ENCODE assay signal across 8 mouse cellular contexts in the genomic region with DNA sequence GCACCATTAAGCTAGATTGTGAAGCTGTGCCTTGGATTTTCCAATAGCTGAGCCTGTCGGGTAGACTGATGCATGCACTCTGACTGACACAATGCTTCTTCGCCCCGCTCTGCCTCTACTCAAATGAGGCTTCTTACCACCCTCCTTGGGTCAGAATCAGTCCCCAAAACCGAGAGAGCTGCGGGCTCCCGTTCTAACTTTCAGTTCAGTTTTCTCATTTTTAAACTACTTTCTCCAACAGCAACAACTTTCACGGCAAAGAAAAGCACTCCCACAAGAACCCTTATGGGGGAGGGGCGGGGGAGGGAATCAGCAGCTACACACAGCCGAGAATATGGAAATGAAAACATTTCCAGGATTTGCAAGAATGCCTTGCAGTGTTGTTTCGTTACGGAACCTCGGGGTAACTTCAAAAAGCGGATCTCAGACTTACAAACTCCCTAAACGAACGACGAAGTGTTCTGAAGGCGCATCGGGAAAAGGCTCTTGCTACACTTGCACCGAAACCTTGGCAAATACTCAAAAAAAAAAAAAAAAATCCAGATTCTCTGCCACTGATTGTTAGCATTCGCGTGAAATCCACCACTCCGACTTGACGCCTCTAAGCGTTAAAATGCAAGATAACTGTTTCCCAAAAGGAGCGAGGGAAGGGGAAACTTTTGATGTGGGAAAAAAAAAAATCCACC. TPM values are rescaled to one million over a fixed set of nuclear protein-coding genes. Genes with fewer than 3 reads are reported as not detected.
DNase-seq lines count a peak whose midpoint lies in the region; ATAC-seq and TF ChIP-seq lines count a peak whose summit lies in the region.

No protein-coding gene starts in this region.

- H3K4me2 ChIP-seq in hindbrain, embryonic 14.5 days (replicated peaks): peak overlapping the region; percentile 82
- peak overlapping the region; percentile 88 for H3K4me2 ChIP-seq in liver, embryonic 11.5 days
- H3K4me2 ChIP-seq in myocyte (ENCODE audit: low read depth): peak overlapping the region; percentile 60

- no peaks in the 10 kb centered on the region for H3K9me3 ChIP-seq in hindbrain, embryonic 14.5 days (ENCODE audit: control insufficient read depth, low read length)
- H3K9me3 ChIP-seq in liver, embryonic 11.5 days (ENCODE audit: control insufficient read depth, low read length): no peaks in the 10 kb centered on the region

- under 1% methylated on average over 25 of the region's 25 CpGs for WGBS in hindbrain, embryonic 14.5 days
- WGBS in liver, embryonic 11.5 days: under 1% methylated on average over 25 of the region's 25 CpGs

- peaks cover 53% of the 10 kb centered on the region for H3K79me2 ChIP-seq in myocyte (ENCODE audit: control insufficient read depth, insufficient read depth)

- peak overlapping the region; percentile 79 for H3K4me3 ChIP-seq in layer of hippocampus, adult 2 months
- H3K4me3 ChIP-seq in embryonic fibroblast, embryonic 13.5 days (ENCODE audit: insufficient read depth, low read length): peak overlapping the region; percentile 96
- peak overlapping the region; percentile 99 for H3K4me3 ChIP-seq in hindbrain, embryonic 14.5 days (replicated peaks; ENCODE audit: low read length)
- peak overlapping the region; percentile 89 for H3K4me3 ChIP-seq in liver, embryonic 11.5 days (ENCODE audit: low read depth, low read length)
- peak overlapping the region; percentile 57 for H3K4me3 ChIP-seq in myocyte

- H3K4me1 ChIP-seq in embryonic fibroblast, embryonic 13.5 days (ENCODE audit: control insufficient read depth, insufficient read depth, low read length): peaks cover 2% of the 10 kb centered on the region; the same call in 1 of the 2 replicates
- peaks cover 21% of the 10 kb centered on the region for H3K4me1 ChIP-seq in hindbrain, embryonic 14.5 days (replicated peaks; ENCODE audit: control insufficient read depth, insufficient read depth, low read length)
- peaks cover 31% of the 10 kb centered on the region for H3K4me1 ChIP-seq in liver, embryonic 11.5 days (replicated peaks; ENCODE audit: control insufficient read depth, insufficient read depth, low read length)

- no peak for DNase-seq in layer of hippocampus, adult 2 months (ENCODE audit: low spot score in 2 of 2)
- DNase-seq in layer of hippocampus, adult 9-10 months (ENCODE audit: low spot score): no peak
- peak; percentile 74 for DNase-seq in adipocyte (ENCODE audit: low spot score)
- DNase-seq in hindbrain, embryonic 14.5 days (ENCODE audit: low spot score): peak; percentile 61
- peak; percentile 52 for DNase-seq in liver, embryonic 11.5 days (ENCODE audit: low spot score)
- DNase-seq in urinary bladder, postnatal 10 days (ENCODE audit: low spot score): no peak

- peak overlapping the region; percentile 92 for H3K9ac ChIP-seq in hindbrain, embryonic 14.5 days
- H3K9ac ChIP-seq in liver, embryonic 11.5 days (ENCODE audit: low read depth, low read length): peak overlapping the region; percentile 98

- ATAC-seq in hindbrain, embryonic 14.5 days (ENCODE audit: low FRiP score): no peak
- no peak for ATAC-seq in liver, embryonic 11.5 days (replicated peaks; ENCODE audit: low FRiP score)

- peaks cover 12% of the 10 kb centered on the region for H3K36me3 ChIP-seq in hindbrain, embryonic 14.5 days (replicated peaks; ENCODE audit: control insufficient read depth, insufficient read depth)
- H3K36me3 ChIP-seq in liver, embryonic 11.5 days (ENCODE audit: control insufficient read depth, insufficient read depth, low read length): peaks cover 13% of the 10 kb centered on the region
- H3K36me3 ChIP-seq in myocyte (ENCODE audit: control insufficient read depth, insufficient read depth): peaks cover 8% of the 10 kb centered on the region

- TF ChIP-seq CTCF in layer of hippocampus, adult 2 months (conservative IDR thresholded peaks at IDR 0.05): no peak
- no peak for TF ChIP-seq CTCF in embryonic fibroblast, embryonic 13.5 days (IDR thresholded peaks at IDR 0.05; ENCODE audit: borderline replicate concordance, insufficient read depth, low read length)

- H3ac ChIP-seq in myocyte (ENCODE audit: control insufficient read depth, insufficient read length): peak overlapping the region; percentile 74

- peak overlapping the region; percentile 95 for H3K27ac ChIP-seq in layer of hippocampus, adult 2 months
- H3K27ac ChIP-seq in embryonic fibroblast, embryonic 13.5 days (ENCODE audit: insufficient read depth, low read length): peak overlapping the region; percentile 82
- H3K27ac ChIP-seq in hindbrain, embryonic 14.5 days: peak overlapping the region; percentile 98
- H3K27ac ChIP-seq in liver, embryonic 11.5 days (ENCODE audit: low read depth, low read length): peak overlapping the region; percentile 100

- 0 out of 2 replicates have a peak, but pooled peaks have one; percentile 20 for TF ChIP-seq POLR2A in embryonic fibroblast, embryonic 13.5 days (IDR thresholded peaks at IDR 0.05; ENCODE audit: low read depth, low read length)
- no peak for TF ChIP-seq POLR2A in myocyte (IDR thresholded peaks at IDR 0.05; ENCODE audit: insufficient read length, low read depth)

- no peaks in the 10 kb centered on the region for H3K27me3 ChIP-seq in hindbrain, embryonic 14.5 days (ENCODE audit: control insufficient read depth, insufficient read depth, low read length)
- no peaks in the 10 kb centered on the region for H3K27me3 ChIP-seq in liver, embryonic 11.5 days (replicated peaks; ENCODE audit: control insufficient read depth, insufficient read depth, low read length)
- no peaks in the 10 kb centered on the region for H3K27me3 ChIP-seq in myocyte (ENCODE audit: control insufficient read depth, insufficient read depth, insufficient read length)

TF ChIP-seq in myocyte, 11 proteins besides CTCF, POLR2A, EP300 and RAD21:
- no peak for TF ChIP-seq USF1 (IDR thresholded peaks at IDR 0.05; ENCODE audit: low read depth)
- TF ChIP-seq MYOD1 (IDR thresholded peaks at IDR 0.05; ENCODE audit: control insufficient read depth in 1 of 3, insufficient read length in 2 of 3, low read depth in 2 of 3): no peak
- TF ChIP-seq E2F4 (IDR thresholded peaks at IDR 0.05; ENCODE audit: insufficient read depth): no peak

RNA-seq across cellular contexts. Expression of a gene that starts 1.0 kb away (rescaled TPM):
- total RNA-seq in layer of hippocampus, adult 2 months (2021): 10 to 100 TPM; 48.3 to 50.0 TPM
- 85.5 and 157 TPM in 2 replicates for polyA plus RNA-seq in embryonic fibroblast, embryonic 13.5 days (2011; ENCODE audit: insufficient read length, low read depth, missing spikeins)
- polyA plus RNA-seq in hindbrain, embryonic 14.5 days (2014; fragmentation: Nextera tagmentation; extraction: Ambion mirVana): 97.3 and 98.4 TPM in 2 replicates
- 366 and 391 TPM in 2 replicates for polyA plus RNA-seq in liver, embryonic 11.5 days (2014; fragmentation: Nextera tagmentation; extraction: Ambion mirVana)
- 11.2 TPM for polyA plus RNA-seq in myocyte (2012; fragmentation: generic; extraction: Trizol)

RNA-seq across cellular contexts. Expression of a gene that starts 17.5 kb away (rescaled TPM):
- 10 to 100 TPM; 11.4 to 11.6 TPM for total RNA-seq in layer of hippocampus, adult 2 months (2021)
- polyA plus RNA-seq in embryonic fibroblast, embryonic 13.5 days (2011; ENCODE audit: insufficient read length, low read depth, missing spikeins): 1.4 and 1.5 TPM in 2 replicates
- polyA plus RNA-seq in hindbrain, embryonic 14.5 days (2014; fragmentation: Nextera tagmentation; extraction: Ambion mirVana): 1.4 and 1.7 TPM in 2 replicates
- polyA plus RNA-seq in liver, embryonic 11.5 days (2014; fragmentation: Nextera tagmentation; extraction: Ambion mirVana): 0.55 and 0.90 TPM in 2 replicates
- polyA plus RNA-seq in myocyte (2012; fragmentation: generic; extraction: Trizol): 0.17 TPM

Comparison
In these comparisons a context has a peak if more than half of its experiments do, and no peak if none do; other contexts are left out.
1. DNase-seq: peak in adipocyte (single experiment), hindbrain, embryonic 14.5 days (single experiment) and liver, embryonic 11.5 days (single experiment); none in layer of hippocampus, adult 2 months (0 of 2), layer of hippocampus, adult 9-10 months (single experiment) and urinary bladder, postnatal 10 days (single experiment).
2. Peak in every context shown above with its lines, with median percentiles within 50 percentile points of each other: H3K27ac ChIP-seq, H3K4me3 ChIP-seq and H3K4me2 ChIP-seq.